Mouse (Mus musculus) T-cell, adult 2 months (primary cell): ENCODE data around the gene Fam71f1.
"Not testable (repeated sequence)": the region's sequence is repeated elsewhere in the genome, so short reads cannot be mapped to it uniquely, and the experiment has no call there.

Experiments
- DNase-seq: peaks from one replicate; pipeline ENCODE4 v3.0.0; 2022; ENCODE audit warnings: low spot score

Gene Fam71f1

GRCm38 (mm10) chr6:29329514-29329913 is 10.6 kb downstream of the Fam71f1 start:
- no peak for DNase-seq

- DNase-seq, result not testable (repeated sequence)
Observed at GRCm38 (mm10) chr6:29346512-29346911, 27.6 kb downstream of the Fam71f1 start.

GRCm38 (mm10) chr6:29347189-29347588 is 28.2 kb downstream of the Fam71f1 start:
- no peak for DNase-seq

DNA sequence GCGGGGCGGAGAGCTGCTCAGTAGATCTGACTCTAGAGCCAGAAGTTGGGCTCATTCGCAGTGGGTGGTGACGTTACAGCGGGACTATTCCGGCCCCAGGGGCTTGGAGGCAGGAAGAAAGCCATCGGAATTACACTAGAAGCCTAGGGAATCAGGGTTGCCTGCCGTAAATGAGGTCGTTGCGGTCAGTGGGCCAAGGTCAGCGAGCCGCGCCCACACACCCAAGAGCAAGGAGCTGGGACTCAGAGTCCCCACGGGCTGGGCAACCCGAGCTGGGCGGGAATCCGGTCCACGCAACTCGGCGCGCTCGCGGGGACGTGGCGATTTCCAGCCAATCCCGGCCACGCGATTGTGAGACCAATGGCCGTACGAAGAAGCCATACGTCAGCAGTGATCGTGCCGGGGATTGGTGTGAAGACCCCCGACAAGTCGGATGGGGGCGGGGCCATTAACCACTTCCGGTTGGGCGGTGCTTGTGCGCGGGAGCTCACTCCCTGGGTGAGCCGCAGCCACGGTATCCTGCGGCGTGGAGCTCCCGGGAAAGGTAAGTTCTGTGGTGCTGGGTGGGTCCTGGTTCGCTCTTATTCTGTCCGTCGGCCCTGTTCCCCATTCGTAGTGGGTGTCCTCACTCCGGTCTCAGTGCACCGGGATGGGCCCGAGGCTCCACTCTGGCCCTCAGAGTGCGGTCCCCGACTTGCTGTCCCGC is 28.9 kb downstream of the Fam71f1 start, which contains the start of gene Calu:
TSS of gene Calu (plus strand) at position 405 of the 706 bp plus-strand sequence.
- peak; percentile 99 for DNase-seq

DNA sequence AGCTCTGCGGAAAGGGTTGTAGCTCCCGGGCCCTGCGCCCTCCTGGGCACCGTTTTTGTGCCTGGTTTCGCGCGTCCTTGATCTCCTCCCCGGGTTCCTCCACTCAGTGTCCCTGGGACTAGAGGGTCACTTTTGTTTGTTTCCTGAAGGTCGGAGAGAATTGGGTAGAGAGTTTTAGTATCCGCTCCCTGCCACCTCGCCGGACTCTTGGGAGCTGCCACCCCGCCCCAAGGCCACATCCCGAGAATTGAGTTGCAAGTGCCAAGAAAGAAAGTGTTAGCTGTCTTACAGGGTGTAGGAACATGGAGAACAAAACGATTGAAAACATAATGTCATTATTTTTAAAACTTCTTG is 29.4 kb downstream of the Fam71f1 start:
- no peak for DNase-seq

DNA sequence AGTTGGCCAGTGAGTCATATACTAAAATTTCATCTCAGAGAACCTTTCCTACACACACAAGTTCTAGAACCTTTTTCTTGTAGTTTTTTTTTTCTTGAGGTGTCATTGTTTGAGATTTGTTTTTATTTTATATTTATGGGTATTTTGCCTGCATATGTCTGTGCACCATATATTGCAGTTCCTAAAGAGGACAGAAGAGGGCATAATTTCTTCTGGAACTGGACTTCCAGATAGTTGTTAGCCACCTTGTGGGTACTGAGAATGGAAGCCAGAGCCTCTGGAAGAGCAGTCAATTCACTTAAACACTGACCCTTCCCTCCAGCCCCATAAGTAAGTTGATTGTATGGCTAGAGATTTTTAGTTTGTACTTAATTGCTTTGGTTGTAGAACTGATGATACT is 32.7 kb downstream of the Fam71f1 start:
- no peak for DNase-seq

DNA sequence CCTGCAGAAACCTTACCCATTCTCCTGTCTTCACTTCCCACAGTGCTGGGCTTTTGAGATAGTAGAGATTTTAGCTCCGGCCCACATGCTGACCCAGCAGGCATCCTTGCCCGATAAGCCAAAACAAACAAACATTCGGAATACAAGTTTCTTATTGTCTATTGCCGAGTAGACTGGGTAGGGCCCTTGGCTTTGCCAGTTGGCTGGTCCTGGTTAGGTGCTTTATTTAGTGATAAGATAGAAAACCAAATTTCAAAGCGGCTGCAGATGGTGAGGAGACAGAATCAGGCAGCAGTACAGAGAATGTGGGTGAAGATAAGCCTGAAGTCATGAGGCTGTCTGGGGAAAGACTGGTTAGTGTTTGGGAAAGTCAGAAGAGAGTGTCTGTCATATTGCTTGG is 33.9 kb downstream of the Fam71f1 start:
- DNase-seq, result no peak

DNA sequence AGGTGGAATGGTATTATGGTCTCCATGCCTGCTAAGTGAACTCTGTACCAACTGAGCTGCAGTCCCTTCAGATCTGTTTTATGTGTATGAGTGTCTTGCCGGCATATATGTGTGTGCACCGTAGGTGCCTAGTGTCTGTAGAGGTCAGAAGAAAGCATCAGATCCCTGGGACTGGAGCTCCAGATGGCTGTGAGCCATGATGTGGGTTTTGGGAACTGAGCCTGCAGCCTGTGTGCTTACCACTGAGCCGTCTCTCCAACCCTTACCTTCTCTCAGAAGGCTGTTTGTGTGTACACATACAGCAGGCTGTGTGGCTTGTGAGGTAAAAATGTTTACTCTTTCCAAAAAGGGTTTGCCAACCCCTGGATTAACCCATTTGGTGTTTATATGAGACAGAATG is 40.4 kb downstream of the Fam71f1 start:
- DNase-seq, result no peak

DNA sequence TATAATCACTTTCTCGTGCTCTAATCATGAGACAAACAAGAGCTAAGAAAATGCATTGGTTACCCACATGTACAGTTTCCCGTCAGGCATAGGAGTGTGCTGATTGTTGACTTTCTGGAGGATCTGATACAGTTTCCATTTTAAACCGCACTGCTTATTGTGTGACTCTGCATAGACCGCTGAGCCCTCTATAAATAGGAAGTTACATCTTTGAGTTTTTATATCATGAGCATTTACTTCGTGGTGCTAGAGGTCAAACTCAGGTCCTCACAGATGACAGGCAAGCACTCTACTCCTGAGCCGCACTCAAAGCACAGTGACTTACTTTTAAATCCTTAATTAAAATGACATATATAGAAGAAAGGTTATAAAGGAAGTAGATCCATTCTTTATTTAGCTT is 41.3 kb downstream of the Fam71f1 start:
- DNase-seq, result no peak

DNA sequence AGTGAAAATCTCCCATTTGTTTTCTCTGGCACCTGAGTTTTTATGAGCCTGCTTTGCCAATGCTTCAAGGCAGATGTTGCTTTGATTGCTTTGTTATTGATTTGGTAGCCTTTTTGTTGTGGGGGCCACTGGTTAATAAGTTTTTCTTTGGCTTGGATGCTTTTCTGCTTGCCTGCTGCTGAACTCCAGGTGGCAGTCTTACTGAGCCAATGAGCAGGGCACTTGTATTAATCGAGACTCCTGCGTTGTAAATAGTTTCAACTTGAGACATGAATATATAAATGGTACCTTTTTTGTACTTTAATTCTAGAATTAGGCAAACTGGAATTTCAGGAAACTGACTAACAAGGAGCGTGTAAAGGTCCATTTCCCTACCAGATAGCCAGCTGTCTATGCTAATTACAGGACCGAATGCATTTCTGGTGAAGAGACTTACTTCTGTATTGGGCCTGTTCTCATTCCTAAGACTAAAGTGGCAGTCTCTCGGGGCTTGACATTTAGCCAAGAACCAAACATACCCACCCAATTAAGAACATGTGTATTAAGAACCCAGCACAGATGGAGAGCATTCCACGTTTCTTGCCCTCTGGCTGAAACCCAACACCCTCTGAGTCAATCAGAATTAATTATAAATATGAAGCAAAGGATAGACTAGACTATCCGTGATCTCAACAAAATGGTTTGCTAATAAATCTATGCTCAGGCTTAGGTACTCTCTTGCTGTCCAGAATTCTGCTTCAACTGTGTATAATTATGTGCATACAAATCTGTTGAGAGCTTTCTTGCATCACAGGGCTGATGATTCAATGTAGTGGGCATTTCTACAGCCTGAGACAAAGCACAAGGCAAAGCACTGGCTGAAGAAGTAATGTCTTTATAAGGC is 43.5 kb downstream of the Fam71f1 start:
- no peak for DNase-seq

- no peak for DNase-seq
Observed at GRCm38 (mm10) chr6:29363129-29363515, 44.2 kb downstream of the Fam71f1 start.

DNA sequence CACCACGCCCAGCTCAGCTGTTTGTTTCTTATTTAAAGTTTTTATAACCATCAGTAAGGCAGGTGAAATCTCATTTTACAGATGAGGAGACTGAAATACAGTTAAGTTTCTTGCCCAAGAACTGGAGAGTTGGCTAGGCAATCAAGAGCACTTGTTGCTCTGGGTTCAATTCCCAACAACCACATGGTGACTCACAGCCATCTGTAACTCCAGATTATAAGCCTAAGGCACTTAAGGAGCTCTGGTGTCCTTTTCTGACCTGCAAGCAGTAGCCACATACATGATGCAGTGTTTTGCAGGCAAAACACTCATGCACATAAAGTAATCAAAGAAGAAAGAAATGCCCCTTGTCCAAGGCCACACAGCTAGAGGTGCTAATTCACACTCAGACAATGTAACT is 46.3 kb downstream of the Fam71f1 start:
- DNase-seq, result no peak

- DNase-seq, result no peak
Observed at GRCm38 (mm10) chr6:29377386-29377785, 58.4 kb downstream of the Fam71f1 start.

DNA sequence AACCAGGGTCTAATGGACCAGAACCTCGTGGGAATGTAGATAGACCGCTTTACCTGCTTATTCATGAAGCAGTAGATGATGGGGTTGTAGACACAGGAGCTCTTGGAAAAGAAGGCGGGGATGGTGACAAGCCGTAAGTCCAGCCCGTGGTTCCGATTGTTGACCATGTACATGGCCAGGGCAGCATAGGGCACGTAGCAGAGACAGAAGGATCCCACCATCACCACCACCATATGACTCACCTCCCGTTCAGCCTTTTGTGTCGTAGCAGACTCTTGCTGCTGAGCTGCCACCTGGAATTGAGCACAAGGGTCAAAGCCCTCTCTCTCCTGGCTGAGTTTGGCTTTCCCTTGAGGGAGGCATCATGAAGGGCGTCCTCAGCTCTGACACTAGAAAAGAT is 59.7 kb downstream of the Fam71f1 start:
- no peak for DNase-seq

GRCm38 (mm10) chr6:29379954-29380353 is 61.0 kb downstream of the Fam71f1 start:
- no peak for DNase-seq

DNA sequence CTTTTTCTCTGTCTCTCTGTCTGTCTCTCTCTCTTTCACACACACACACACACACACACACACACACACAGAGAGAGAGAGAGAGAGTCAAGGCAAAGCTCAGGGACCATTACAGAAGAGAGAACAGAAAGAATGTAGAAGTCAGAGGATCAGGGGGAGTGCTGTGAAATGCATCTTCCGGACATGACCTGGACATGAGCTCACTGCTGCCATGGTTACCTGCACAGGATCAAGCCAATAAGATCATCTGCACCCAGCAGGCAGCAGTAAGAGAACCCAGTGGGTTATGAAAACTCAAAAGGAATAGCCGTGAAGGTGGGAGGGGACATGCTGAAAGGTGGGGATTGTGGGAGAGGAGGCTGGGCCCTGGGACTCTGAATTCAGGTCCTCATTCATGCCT is 63.5 kb downstream of the Fam71f1 start:
- no peak for DNase-seq
